Mouse (Mus musculus) E14TG2a.4 (cell line): Measurements from ENCODE around the gene Csf2ra.

Experiments used
- CTCF ChIP-seq: conservative IDR thresholded peaks from 2 replicates; pipeline ENCODE4 v1.5.1; 2014; ENCODE audit warnings: low read length
- POU5F1 ChIP-seq: IDR thresholded peaks from 2 replicates; pipeline ENCODE4 v1.6.1; 2014; ENCODE audit warnings: low read length, borderline replicate concordance

- TF ChIP-seq CTCF: no peak
- TF ChIP-seq POU5F1: no peak
Observed at GRCm38 (mm10) chr19:61261241-61261640, 33.0 kb upstream of the Csf2ra start.
